24 mouse cellular contexts compared by ENCODE assay signal in the genomic region with DNA sequence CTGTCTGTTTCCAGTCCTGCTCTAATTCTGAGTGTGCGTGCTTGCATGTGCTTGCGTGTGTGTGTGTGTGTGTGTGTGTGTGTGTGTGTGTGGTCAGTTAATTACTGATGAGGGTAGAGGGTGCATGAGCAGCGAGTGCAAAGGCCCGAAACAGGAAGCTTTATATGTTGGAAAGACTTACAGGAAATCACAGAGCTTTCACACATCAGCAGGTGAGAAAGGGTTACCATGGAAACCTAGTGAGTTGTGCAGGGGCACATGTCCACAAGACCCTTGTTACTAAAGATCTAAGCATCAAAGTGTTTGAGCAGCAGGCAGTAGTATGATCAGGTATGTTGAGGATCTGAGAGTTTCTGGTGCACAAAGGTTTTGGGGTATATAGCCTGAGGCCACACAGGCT. TPM values are rescaled to one million over a fixed set of nuclear protein-coding genes. Genes with fewer than 3 reads are reported as not detected.
DNase-seq lines count a peak whose midpoint lies in the region; ATAC-seq and TF ChIP-seq lines count a peak whose summit lies in the region.
"Had no signal": no experiment of that assay in that cellular context is flagged by ENCODE, and none has a peak within 500 bp of the region (broad histone marks: within the 10 kb centered on the region; RNA-seq: fewer than 3 reads in every experiment).

No protein-coding gene starts in this region.

- no peak for DNase-seq in heart, adult 9 months (ENCODE audit: low spot score in 2 of 2)
- DNase-seq in midbrain, embryonic 11.5 days (ENCODE audit: low spot score, missing footprints), result peak; percentile 53
- no peak for DNase-seq in ES-E14 (ENCODE audit: low read depth, low spot score)
- DNase-seq in spleen, adult 12 weeks (ENCODE audit: low spot score), result no peak
- DNase-seq in adrenal gland, postnatal 4 days (ENCODE audit: low spot score in 2 of 2), result no peak
- DNase-seq: adrenal gland, adult 2 months; adrenal gland, postnatal 25 days; cerebellum, adult 2 months; cerebellum, postnatal 10 days; embryo, embryonic 11 days; gastrocnemius, postnatal 36 days; heart, adult 11 months; heart, postnatal 14 days had no signal

- peaks cover 25% of the 10 kb centered on the region for H3K4me1 ChIP-seq in heart, embryonic 13.5 days
- H3K4me1 ChIP-seq in midbrain, embryonic 11.5 days (ENCODE audit: control insufficient read depth, insufficient read depth, low read length), result peaks cover 12% of the 10 kb centered on the region
- H3K4me1 ChIP-seq in midbrain, embryonic 16.5 days (ENCODE audit: control insufficient read depth, insufficient read depth, low read length), result peaks cover 24% of the 10 kb centered on the region
- peaks cover 5 to 12% of the 10 kb centered on the region in 2 experiments; a peak in 1 of 4 replicates for H3K4me1 ChIP-seq in ES-E14 (ENCODE audit: control insufficient read depth in 2 of 2, insufficient read depth in 2 of 2, low read length in 2 of 2, poor library complexity in 1 of 2)

- no peaks in the 10 kb centered on the region for H3K27me3 ChIP-seq in heart, embryonic 13.5 days (replicated peaks)
- H3K27me3 ChIP-seq in midbrain, embryonic 11.5 days (ENCODE audit: control insufficient read depth, insufficient read depth, low read length), result no peaks in the 10 kb centered on the region
- H3K27me3 ChIP-seq in midbrain, embryonic 16.5 days (ENCODE audit: control insufficient read depth, insufficient read depth, low read depth, low read length), result no peaks in the 10 kb centered on the region
- H3K27me3 ChIP-seq: embryonic facial prominence, embryonic 15.5 days; hindbrain, embryonic 15.5 days had no signal

- H3K4me3 ChIP-seq in heart, embryonic 13.5 days, result no peak overlapping the region
- no peak overlapping the region for H3K4me3 ChIP-seq in midbrain, embryonic 11.5 days (ENCODE audit: low read depth, low read length)
- no peak overlapping the region for H3K4me3 ChIP-seq in midbrain, embryonic 16.5 days (ENCODE audit: low read depth, low read length)
- no peak overlapping the region for H3K4me3 ChIP-seq in ES-E14 (ENCODE audit: insufficient read depth in 1 of 2, low read depth in 1 of 2, low read length in 2 of 2, poor library complexity in 1 of 2, severe bottlenecking in 1 of 2)
- H3K4me3 ChIP-seq: embryonic facial prominence, embryonic 15.5 days; erythroblast, embryonic 14.5 days; forebrain, embryonic 10.5 days; hindbrain, embryonic 15.5 days had no signal

- WGBS in heart, embryonic 13.5 days, result 82% methylated on average over 4 of the region's 4 CpGs
- WGBS in midbrain, embryonic 11.5 days, result 91% methylated on average over 4 of the region's 4 CpGs
- WGBS in midbrain, embryonic 16.5 days, result 94% methylated on average over 4 of the region's 4 CpGs

- ATAC-seq in heart, embryonic 13.5 days (ENCODE audit: extremely low read depth, insufficient number of reproducible peaks, low FRiP score, low TSS enrichment), result no peak
- ATAC-seq in midbrain, embryonic 11.5 days (ENCODE audit: low FRiP score), result no peak
- ATAC-seq in midbrain, embryonic 16.5 days, result no peak
- ATAC-seq: forebrain, embryonic 14.5 days; intestine, embryonic 16.5 days had no signal

- 0 out of 2 replicates have a peak overlapping the region, but pooled peaks have one; percentile 28 for H3K9ac ChIP-seq in heart, embryonic 13.5 days
- H3K9ac ChIP-seq in midbrain, embryonic 11.5 days (ENCODE audit: low read length), result no peak overlapping the region
- H3K9ac ChIP-seq in midbrain, embryonic 16.5 days (ENCODE audit: low read depth, low read length), result no peak overlapping the region
- peak overlapping the region; percentile 7; the same call in 1 of the 2 replicates for H3K9ac ChIP-seq in ES-E14 (ENCODE audit: insufficient read depth, low read depth, low read length, poor library complexity, severe bottlenecking)
- H3K9ac ChIP-seq: embryonic facial prominence, embryonic 15.5 days; hindbrain, embryonic 15.5 days had no signal

- peaks cover 59% of the 10 kb centered on the region for H3K36me3 ChIP-seq in heart, embryonic 13.5 days
- H3K36me3 ChIP-seq in midbrain, embryonic 11.5 days (ENCODE audit: control insufficient read depth, insufficient read depth, low read length), result 0 out of 2 replicates have a peak, but pooled peaks cover 5% of the 10 kb centered on the region
- peaks cover 22% of the 10 kb centered on the region for H3K36me3 ChIP-seq in midbrain, embryonic 16.5 days (ENCODE audit: control insufficient read depth, insufficient read depth, low read length)
- H3K36me3 ChIP-seq in ES-E14 (ENCODE audit: control insufficient read depth, insufficient read depth, low read length, poor library complexity, severe bottlenecking), result peaks cover 5% of the 10 kb centered on the region

- peak overlapping the region; percentile 38; the same call in 1 of the 2 replicates for H3K4me2 ChIP-seq in heart, embryonic 13.5 days
- no peak overlapping the region for H3K4me2 ChIP-seq in midbrain, embryonic 11.5 days
- no peak overlapping the region for H3K4me2 ChIP-seq in midbrain, embryonic 16.5 days (ENCODE audit: low read length)
- H3K4me2 ChIP-seq: embryonic facial prominence, embryonic 15.5 days; hindbrain, embryonic 15.5 days had no signal

- no peaks in the 10 kb centered on the region for H3K9me3 ChIP-seq in heart, embryonic 13.5 days
- H3K9me3 ChIP-seq in midbrain, embryonic 11.5 days (ENCODE audit: control insufficient read depth, low read length), result no peaks in the 10 kb centered on the region
- no peaks in the 10 kb centered on the region for H3K9me3 ChIP-seq in midbrain, embryonic 16.5 days (replicated peaks; ENCODE audit: control insufficient read depth, low read length, poor library complexity, severe bottlenecking)
- H3K9me3 ChIP-seq in ES-E14 (ENCODE audit: control insufficient read depth, insufficient read depth, low read depth, low read length), result no peaks in the 10 kb centered on the region
- H3K9me3 ChIP-seq: embryonic facial prominence, embryonic 15.5 days; forebrain, embryonic 10.5 days; hindbrain, embryonic 15.5 days had no signal

- H3K27ac ChIP-seq in heart, embryonic 13.5 days (replicated peaks), result no peak overlapping the region
- H3K27ac ChIP-seq in midbrain, embryonic 11.5 days (ENCODE audit: low read depth, low read length), result no peak overlapping the region
- H3K27ac ChIP-seq in midbrain, embryonic 16.5 days (ENCODE audit: low read length), result no peak overlapping the region
- H3K27ac ChIP-seq in ES-E14 (ENCODE audit: insufficient read depth, low read depth, low read length, poor library complexity, severe bottlenecking), result no peak overlapping the region; the same call in 1 of the 2 replicates
- H3K27ac ChIP-seq: embryonic facial prominence, embryonic 15.5 days; hindbrain, embryonic 15.5 days had no signal

- in situ Hi-C loops in ES-E14 (cut with MboI; ENCODE audit: low sequenced_read_pairs in 2 of 2, unreplicated experiment in 2 of 2), result no loop called here

TF ChIP-seq in ES-E14, 5 proteins besides CTCF, POLR2A, EP300 and RAD21:
- TF ChIP-seq MAFK (IDR thresholded peaks at IDR 0.05; ENCODE audit: insufficient read depth, low read depth, low read length) (no peak), ZNF384 (IDR thresholded peaks at IDR 0.05; ENCODE audit: low read depth, low read length) (no peak)

RNA-seq across cellular contexts. Expression of a gene that starts 3.3 kb away (rescaled TPM):
- 16.0 and 16.1 TPM in 2 replicates for polyA plus RNA-seq in heart, embryonic 13.5 days (2015; fragmentation: Nextera tagmentation; extraction: Ambion mirVana)
- polyA plus RNA-seq in midbrain, embryonic 11.5 days (2014; fragmentation: Nextera tagmentation; extraction: Ambion mirVana), result 27.8 and 30.9 TPM in 2 replicates
- polyA plus RNA-seq in midbrain, embryonic 16.5 days (2015; fragmentation: Nextera tagmentation; extraction: Ambion mirVana), result 43.4 and 50.2 TPM in 2 replicates
- total RNA-seq in ES-E14 (2012; rRNA removed), result 23.5 and 31.2 TPM in 2 replicates
- total RNA-seq in adrenal gland, postnatal 4 days (2021), result 10 to 100 TPM; 20.2 to 20.9 TPM

RNA-seq across cellular contexts. Expression of a gene that starts 29.4 kb away (rescaled TPM):
- not detected in 2 replicates for polyA plus RNA-seq in heart, embryonic 13.5 days (2015; fragmentation: Nextera tagmentation; extraction: Ambion mirVana)
- polyA plus RNA-seq in midbrain, embryonic 11.5 days (2014; fragmentation: Nextera tagmentation; extraction: Ambion mirVana), result 0.14 TPM in 1 of 2 replicates, not detected in the other
- 2.4 and 2.5 TPM in 2 replicates for polyA plus RNA-seq in midbrain, embryonic 16.5 days (2015; fragmentation: Nextera tagmentation; extraction: Ambion mirVana)
- total RNA-seq in ES-E14 (2012; rRNA removed), result 0.94 and 1.1 TPM in 2 replicates
- total RNA-seq in adrenal gland, postnatal 4 days (2021), result not detected
- total RNA-seq: adrenal gland, adult 2 months; adrenal gland, postnatal 25 days; gastrocnemius, adult 8-10 months; gastrocnemius, postnatal 36 days had no signal
- polyA plus RNA-seq: adrenal gland, adult 2 months; embryonic facial prominence, embryonic 11.5 days; erythroblast, embryonic 14.5 days; heart, embryonic 14.5 days had no signal

Comparison
In these comparisons a context has a peak if more than half of its experiments do, and no peak if none do; other contexts are left out.
1. H3K9ac ChIP-seq: peak in heart, embryonic 13.5 days (single experiment) and ES-E14 (single experiment); none in midbrain, embryonic 11.5 days (single experiment) and midbrain, embryonic 16.5 days (single experiment).